Mouse (Mus musculus) liver (tissue): ENCODE measurements at regions not wholly inside any gene's neighbourhood (a gene's known extent, or its start where the extent isn't known, plus 50 kb on each side); places are given as distances from the start of the nearest gene placed in this dataset.

Experiments
- DNase-seq: peaks from one replicate; pipeline ENCODE4 v3.0.0-alpha.2; 2020; ENCODE audit warnings: mixed read lengths

- no peak for DNase-seq
Observed at GRCm38 (mm10) chr3:131056893-131057660, 53.2 kb upstream of the Lef1 start.

- no peak for DNase-seq
Observed at GRCm38 (mm10) chr3:131054241-131054972, 55.9 kb upstream of the Lef1 start.

- DNase-seq, result no peak
Observed at GRCm38 (mm10) chr3:131047716-131048115, 62.6 kb upstream of the Lef1 start.

GRCm38 (mm10) chr3:131046412-131046811 lies 63.9 kb upstream of the Lef1 start:
- DNase-seq, result no peak

- DNase-seq, result no peak
Observed at GRCm38 (mm10) chr3:131040214-131040825, 70.0 kb upstream of the Lef1 start.

- no peak for DNase-seq
Observed at GRCm38 (mm10) chr3:131037095-131037494, 73.2 kb upstream of the Lef1 start.

- DNase-seq, result no peak
Observed at GRCm38 (mm10) chr3:131034774-131035173, 75.5 kb upstream of the Lef1 start.

GRCm38 (mm10) chr3:131026336-131026735 lies 83.9 kb upstream of the Lef1 start:
- no peak for DNase-seq

- peak; percentile 42 for DNase-seq
Observed at GRCm38 (mm10) chr3:131019163-131019956, 90.9 kb upstream of the Lef1 start.

- DNase-seq, result no peak
Observed at GRCm38 (mm10) chr3:131017899-131018298, 92.4 kb upstream of the Lef1 start.

GRCm38 (mm10) chr3:131016104-131016503 lies 94.2 kb upstream of the Lef1 start:
- no peak for DNase-seq

GRCm38 (mm10) chr3:131014092-131014716 lies 96.1 kb upstream of the Lef1 start:
- DNase-seq, result no peak

GRCm38 (mm10) chr3:131000701-131001100 lies 109.6 kb upstream of the Lef1 start:
- DNase-seq, result no peak

GRCm38 (mm10) chr3:131000252-131000651 lies 110.0 kb upstream of the Lef1 start:
- DNase-seq, result no peak

- DNase-seq, result no peak
Observed at GRCm38 (mm10) chr3:130999818-131000217, 110.5 kb upstream of the Lef1 start.

- DNase-seq, result no peak
Observed at GRCm38 (mm10) chr3:130998433-130998832, 111.8 kb upstream of the Lef1 start.

- DNase-seq, result no peak
Observed at GRCm38 (mm10) chr3:130996786-130997185, 113.5 kb upstream of the Lef1 start.

- no peak for DNase-seq
Observed at GRCm38 (mm10) chr3:130991971-130992370, 118.3 kb upstream of the Lef1 start.

- no peak for DNase-seq
Observed at GRCm38 (mm10) chr3:130986708-130987107, 123.6 kb upstream of the Lef1 start.

- no peak for DNase-seq
Observed at GRCm38 (mm10) chr3:130986101-130986500, 124.2 kb upstream of the Lef1 start.

GRCm38 (mm10) chr3:130981566-130981965 lies 128.7 kb upstream of the Lef1 start:
- DNase-seq, result no peak

GRCm38 (mm10) chr3:130978986-130979642 lies 131.2 kb upstream of the Lef1 start:
- DNase-seq, result no peak
